Mouse (Mus musculus): Measurements from ENCODE around the gene Abcc9. TPM values are rescaled to one million over a fixed set of nuclear protein-coding genes. Genes with fewer than 3 reads are reported as not detected.

Abcc9 gene
- polyA plus RNA-seq (2014; fragmentation: Illumina TruSeq; extraction: RNeasy Lipid Tissue Mini Kit (QIAGEN cat#74804); ENCODE audit: low read depth, low replicate concordance) = 10.8 TPM

DNA sequence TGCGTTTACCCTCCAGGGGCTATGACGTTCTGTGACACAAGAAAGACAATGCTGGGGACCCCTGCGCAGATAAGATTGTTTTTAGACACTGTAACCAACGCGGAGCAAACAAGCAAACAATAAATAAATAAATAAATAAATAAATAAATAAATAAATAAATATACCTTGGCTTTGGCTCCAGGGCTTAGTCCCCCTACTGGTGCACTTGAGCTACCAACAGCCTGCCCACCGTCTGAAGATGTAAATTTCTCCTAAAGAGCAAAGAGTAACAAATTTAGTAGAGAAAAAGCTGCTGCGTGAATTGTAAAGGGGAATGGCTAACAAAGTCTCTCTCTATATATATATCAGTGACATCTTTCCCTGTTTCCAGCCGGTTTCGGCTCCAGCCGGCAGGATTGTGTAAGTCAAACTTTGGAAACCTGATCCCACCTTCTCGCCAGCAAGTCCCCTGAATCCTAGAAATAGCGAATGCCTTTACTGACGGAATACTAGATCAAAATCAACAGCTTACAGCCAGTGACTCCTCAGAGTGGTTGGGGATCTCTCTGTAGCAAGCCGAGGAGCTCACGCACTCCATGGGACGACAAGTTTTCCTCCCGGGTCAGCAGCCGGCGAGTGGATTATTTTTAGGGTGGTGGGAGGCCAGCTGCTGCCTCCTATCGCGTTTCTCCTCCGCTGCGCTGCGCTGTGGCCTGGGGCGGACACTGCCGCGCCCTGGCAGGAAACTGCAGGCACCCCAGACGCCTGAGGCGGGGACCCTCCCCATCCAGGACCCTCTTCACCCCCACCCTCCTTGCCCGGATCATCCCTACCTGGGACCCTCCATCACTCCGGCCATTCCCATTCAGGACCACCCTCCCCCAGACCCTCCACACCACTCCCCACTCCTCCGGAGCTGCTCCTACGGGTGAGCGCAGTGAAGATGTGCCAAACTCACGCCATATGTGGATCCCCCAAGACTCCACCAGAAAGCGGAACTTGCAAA lies at the start of gene Abcc9:
Gene Abcc9, minus strand, starts transcription at position 664 of the 986 bp plus-strand sequence.

DNA sequence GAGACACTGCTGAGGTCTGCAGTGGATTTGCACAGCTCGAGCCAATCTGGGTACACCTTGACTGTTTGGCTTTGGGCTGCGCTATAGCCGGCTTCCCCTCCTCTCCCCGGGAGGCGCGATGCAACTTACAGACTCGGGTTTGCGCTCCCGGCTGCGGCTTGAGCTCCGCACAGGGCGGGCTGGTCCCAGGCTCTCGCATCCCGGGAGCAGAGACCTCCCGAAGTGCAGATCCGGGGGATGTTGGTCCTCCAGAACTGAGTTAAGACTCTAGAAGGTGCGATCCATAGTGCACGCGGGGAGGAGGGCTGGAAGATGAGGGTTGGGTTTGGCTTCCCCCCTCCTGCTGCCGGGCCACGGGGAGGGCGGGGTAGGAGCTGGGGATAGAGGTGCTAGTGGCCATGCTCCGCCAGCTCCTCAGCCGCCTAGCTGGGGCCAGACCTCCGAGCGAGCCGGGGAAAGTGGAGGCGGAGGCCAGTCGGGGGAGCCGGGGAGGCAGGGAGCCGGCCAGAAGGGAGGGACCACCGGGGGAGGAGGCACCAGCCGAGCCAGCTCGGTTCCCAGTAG lies 131.0 kb downstream of the Abcc9 start, which contains the start of gene Kcnj8:
Gene Kcnj8, minus strand, starts transcription at position 560 of the 564 bp plus-strand sequence.

Other genes with a start within 250 kb of the Abcc9 start
- gene Gys2, start 229.2 kb downstream of the Abcc9 start, polyA plus RNA-seq (2014; fragmentation: Illumina TruSeq; extraction: RNeasy Lipid Tissue Mini Kit (QIAGEN cat#74804); ENCODE audit: low read depth, low replicate concordance) = 91.5 TPM
- 2.8 TPM for gene Ldhb, start 194.4 kb downstream of the Abcc9 start, polyA plus RNA-seq (2014; fragmentation: Illumina TruSeq; extraction: RNeasy Lipid Tissue Mini Kit (QIAGEN cat#74804); ENCODE audit: low read depth, low replicate concordance)
- gene Kcnj8, start 130.7 kb downstream of the Abcc9 start, polyA plus RNA-seq (2014; fragmentation: Illumina TruSeq; extraction: RNeasy Lipid Tissue Mini Kit (QIAGEN cat#74804); ENCODE audit: low read depth, low replicate concordance) = 1.9 TPM
- gene Cmas, start 54.4 kb upstream of the Abcc9 start, polyA plus RNA-seq (2014; fragmentation: Illumina TruSeq; extraction: RNeasy Lipid Tissue Mini Kit (QIAGEN cat#74804); ENCODE audit: low read depth, low replicate concordance) = 66.9 TPM
- gene Sult6b2, start 102.2 kb upstream of the Abcc9 start, polyA plus RNA-seq (2014; fragmentation: Illumina TruSeq; extraction: RNeasy Lipid Tissue Mini Kit (QIAGEN cat#74804); ENCODE audit: low read depth, low replicate concordance) = not detected

Data from liver, adult 10 weeks (tissue).